Mouse (Mus musculus) small intestine, adult 2 months (tissue): Measurements from ENCODE around the gene Rest. TPM values are rescaled to one million over a fixed set of nuclear protein-coding genes. Genes with fewer than 3 reads are reported as not detected.

ENCODE experiments used
- H3K27ac ChIP-seq: fragments of 200-500 bp; 2 replicates; pipeline ENCODE4 v1.5.1; 2012; ENCODE audit warnings: low read depth, low read length, control low read depth, inconsistent platforms; ENCODE audit not compliant: insufficient read depth
- H3K27me3 ChIP-seq: fragments of 200-500 bp; 2 replicates; pipeline ENCODE4 v1.6.1; 2012; ENCODE audit warnings: mild to moderate bottlenecking, moderate library complexity, low read length, inconsistent platforms; ENCODE audit not compliant: control insufficient read depth, insufficient read depth
- H3K36me3 ChIP-seq: fragments of 200-500 bp; 2 replicates; pipeline ENCODE4 v1.6.1; 2012; ENCODE audit warnings: mild to moderate bottlenecking, low read length, control low read depth, inconsistent platforms; ENCODE audit not compliant: control insufficient read depth, insufficient read depth
- H3K4me1 ChIP-seq: fragments of 200-500 bp; 2 replicates; pipeline ENCODE4 v1.6.1; 2012; ENCODE audit warnings: low read length, inconsistent platforms, mixed read lengths; ENCODE audit not compliant: control insufficient read depth, insufficient read depth, insufficient read length
- H3K4me3 ChIP-seq: fragments of 200-500 bp; 2 replicates; pipeline ENCODE4 v1.5.1; 2012; ENCODE audit warnings: low read depth, mild to moderate bottlenecking, control low read depth, inconsistent platforms, low read length, moderate library complexity
- CTCF ChIP-seq: fragments of 200-500 bp; IDR thresholded peaks from 2 replicates; pipeline ENCODE4 v1.5.1; 2012; ENCODE audit warnings: low read depth, mild to moderate bottlenecking, control low read depth, inconsistent platforms, low read length, moderate library complexity, mixed read lengths; ENCODE audit not compliant: insufficient replicate concordance, insufficient read length; ENCODE audit errors: extremely low read depth
- POLR2A ChIP-seq: fragments of 200-500 bp; IDR thresholded peaks from 2 replicates; pipeline ENCODE4 v1.6.1; 2012; ENCODE audit warnings: low read depth, mild to moderate bottlenecking, control low read depth, inconsistent platforms, low read length, moderate library complexity
- WGBS: fragments of 180-500 bp; shearing (Covaris S2); methylation state at CpG from one replicate; pipeline ENCODE4 v1.1.7; 2018; 5-methylcytosine and 5-hydroxymethylcytosine counted together
- polyA plus RNA-seq: library from polyadenylated mRNA; depleted of rRNA; stranded (reverse); fragments of >200 nt; gene quantifications from 2 replicates; pipeline ENCODE4 v1.2.3, GENCODE M21; 2012; rRNA removed

Gene Rest
- polyA plus RNA-seq, 1 experiment, result 2.5 TPM

- H3K4me1 ChIP-seq, result peaks cover 10% of the 10 kb centered on the region
- WGBS, result under 1% methylated on average over 85 of the region's 85 CpGs
- peak within 1 kb of the TSS; percentile 70 for H3K4me3 ChIP-seq
- peaks cover 14% of the 10 kb centered on the region for H3K36me3 ChIP-seq
- no peaks in the 10 kb centered on the region for H3K27me3 ChIP-seq
- TF ChIP-seq CTCF, result no peak
- TF ChIP-seq POLR2A, result peak; percentile 51; the same call in 1 of the 2 replicates
- H3K27ac ChIP-seq, result peak within 1 kb of the TSS; percentile 71
Observed at GRCm38 (mm10) chr5:77309924-77310772, 44.9 kb downstream of the Rest start, which contains the start of the genes Noa1 and Polr2b. Gene Noa1, minus strand, starts transcription at chr5:77310084. Gene Polr2b, plus strand, starts transcription at chr5:77310147.

- H3K27me3 ChIP-seq, result no peaks in the 10 kb centered on the region
- 93% methylated on average over 4 of the region's 4 CpGs for WGBS
- H3K4me1 ChIP-seq, result no peaks in the 10 kb centered on the region
- H3K27ac ChIP-seq, result no peak overlapping the region
- H3K36me3 ChIP-seq, result peaks cover 18% of the 10 kb centered on the region
- TF ChIP-seq CTCF, result no peak
- no peak for TF ChIP-seq POLR2A
- H3K4me3 ChIP-seq, result no peak overlapping the region
Observed at GRCm38 (mm10) chr5:77314206-77314605, 48.9 kb downstream of the Rest start.

- Histone ChIP-seq H3K4me1 (no peaks in the 10 kb centered on the region), H3K36me3 (peaks cover 21% of the 10 kb centered on the region), H3K4me3 (no peak overlapping the region), H3K27me3 (no peaks in the 10 kb centered on the region), H3K27ac (no peak overlapping the region)
- WGBS, result 84% methylated on average over 6 of the region's 6 CpGs
- no peak for TF ChIP-seq POLR2A
- TF ChIP-seq CTCF, result no peak
Observed at GRCm38 (mm10) chr5:77314986-77315385, 49.7 kb downstream of the Rest start.

- TF ChIP-seq CTCF (no peak), POLR2A (no peak)
- Histone ChIP-seq H3K27ac (no peak overlapping the region), H3K4me3 (no peak overlapping the region), H3K4me1 (no peaks in the 10 kb centered on the region), H3K36me3 (peaks cover 65% of the 10 kb centered on the region), H3K27me3 (no peaks in the 10 kb centered on the region)
- WGBS, result 71% methylated on average over 1 of the region's 1 CpGs
Observed at GRCm38 (mm10) chr5:77324936-77325335, 59.6 kb downstream of the Rest start.

GRCm38 (mm10) chr5:77330154-77330553, 64.9 kb downstream of the Rest start:
- WGBS, result 78% methylated on average over 5 of the region's 5 CpGs
- no peaks in the 10 kb centered on the region for H3K27me3 ChIP-seq
- no peak for TF ChIP-seq POLR2A
- no peak for TF ChIP-seq CTCF
- H3K4me3 ChIP-seq, result no peak overlapping the region
- peaks cover 60% of the 10 kb centered on the region for H3K36me3 ChIP-seq
- no peaks in the 10 kb centered on the region for H3K4me1 ChIP-seq
- H3K27ac ChIP-seq, result no peak overlapping the region

Other genes starting within 250 kb of the Rest start
- gene Thegl, start 249.5 kb upstream of the Rest start, polyA plus RNA-seq, result 0.13 and 0.89 TPM in 2 replicates
- 72.0 and 80.7 TPM in 2 replicates for gene Hopx, start 150.4 kb upstream of the Rest start, polyA plus RNA-seq
- gene Spink2, start 54.0 kb upstream of the Rest start, polyA plus RNA-seq, result 0.25 TPM in 1 of 2 replicates, not detected in the other
- 9.6 and 10.9 TPM in 2 replicates for gene Noa1, start 44.6 kb downstream of the Rest start, polyA plus RNA-seq
- 1.5 and 7.6 TPM in 2 replicates for gene Polr2b, start 44.7 kb downstream of the Rest start, polyA plus RNA-seq
- 664 and 1,449 TPM in 2 replicates for gene Igfbp7, start 142.6 kb downstream of the Rest start, polyA plus RNA-seq